Mouse (Mus musculus) lung, embryonic 16.5 days (tissue): ENCODE measurements around the gene Lef1. TPM values are rescaled to one million over a fixed set of nuclear protein-coding genes. Genes with fewer than 3 reads are reported as not detected.

Experiments
- ATAC-seq: fragments of 200-750 bp; cut with Nextera tagmentation; 2 replicates; pipeline ENCODE4 v1.8.0; 2017; ENCODE audit warnings: low read depth, mild to moderate bottlenecking, moderate library complexity
- H3K27ac ChIP-seq: fragments of 300-500 bp; sonication (generic); 2 replicates; pipeline ENCODE4 v1.5.1; 2014; ENCODE audit warnings: mild to moderate bottlenecking, control low read depth, low read length
- H3K27me3 ChIP-seq: fragments of 300-500 bp; sonication (generic); 2 replicates; pipeline ENCODE4 v1.6.1; 2014; ENCODE audit warnings: low read depth, low read length, mixed read lengths; ENCODE audit not compliant: control insufficient read depth, insufficient read depth
- H3K36me3 ChIP-seq: fragments of 300-500 bp; sonication (generic); 2 replicates; pipeline ENCODE4 v1.6.1; 2014; ENCODE audit warnings: low read length; ENCODE audit not compliant: control insufficient read depth, insufficient read depth
- H3K4me1 ChIP-seq: fragments of 300-500 bp; sonication (generic); replicated peaks from 2 replicates; pipeline ENCODE4 v1.6.1; 2014; ENCODE audit warnings: low read length, mixed read lengths; ENCODE audit not compliant: control insufficient read depth, insufficient read depth
- H3K4me2 ChIP-seq: fragments of 300-500 bp; sonication (generic); 2 replicates; pipeline ENCODE4 v1.6.1; 2014; ENCODE audit warnings: low read depth, low read length, control low read depth
- H3K4me3 ChIP-seq: fragments of 300-500 bp; sonication (generic); 2 replicates; pipeline ENCODE4 v1.5.1; 2014; ENCODE audit warnings: mild to moderate bottlenecking, low read length, control low read depth
- H3K9ac ChIP-seq: fragments of 300-500 bp; sonication (generic); 2 replicates; pipeline ENCODE4 v1.6.1; 2014; ENCODE audit warnings: low read length, control low read depth
- H3K9me3 ChIP-seq: fragments of 300-500 bp; sonication (generic); 2 replicates; pipeline ENCODE4 v1.6.1; 2016; ENCODE audit warnings: low read length; ENCODE audit not compliant: control insufficient read depth
- WGBS: fragments of 180-500 bp; shearing (Covaris S2); extraction: QIAGEN DNeasy Blood & Tissue Kit; methylation state at CpG from one replicate; pipeline ENCODE4 v1.1.7; 2014; 5-methylcytosine and 5-hydroxymethylcytosine counted together
- polyA plus RNA-seq: library from polyadenylated mRNA; unstranded; fragments of >200 nt; fragmentation: Nextera tagmentation; extraction: Ambion mirVana; gene quantifications from 2 replicates; pipeline ENCODE4 v1.2.1, GENCODE M21; 2015

The Lef1 gene
- polyA plus RNA-seq, 1 experiment from 2014 or later, result 18.1 TPM

GRCm38 (mm10) chr3:131190239-131190638, 80.0 kb downstream of the Lef1 start:
- no peaks in the 10 kb centered on the region; the same call in 1 of the 2 replicates for H3K4me1 ChIP-seq
- ATAC-seq, result no peak
- H3K9ac ChIP-seq, result no peak overlapping the region
- peaks cover 2% of the 10 kb centered on the region; the same call in 1 of the 2 replicates for H3K36me3 ChIP-seq
- no peaks in the 10 kb centered on the region for H3K27me3 ChIP-seq
- no peaks in the 10 kb centered on the region for H3K9me3 ChIP-seq
- 25% methylated on average over 11 of the region's 11 CpGs for WGBS
- no peak overlapping the region for H3K27ac ChIP-seq
- H3K4me2 ChIP-seq, result 0 out of 2 replicates have a peak overlapping the region, but pooled peaks have one; percentile 10
- H3K4me3 ChIP-seq, result no peak overlapping the region

- Histone ChIP-seq H3K4me3 (no peak overlapping the region), H3K9me3 (no peaks in the 10 kb centered on the region), H3K27ac (no peak overlapping the region), H3K4me1 (no peaks in the 10 kb centered on the region; the same call in 1 of the 2 replicates), H3K36me3 (peaks cover 2% of the 10 kb centered on the region; the same call in 1 of the 2 replicates), H3K9ac (no peak overlapping the region), H3K4me2 (no peak overlapping the region), H3K27me3 (no peaks in the 10 kb centered on the region)
- 77% methylated on average over 19 of the region's 19 CpGs for WGBS
- ATAC-seq, result no peak
These were observed 80.5 kb downstream of the Lef1 start for GRCm38 (mm10) chr3:131190671-131191367.

GRCm38 (mm10) chr3:131191454-131191853, 81.2 kb downstream of the Lef1 start:
- H3K27me3 ChIP-seq, result no peaks in the 10 kb centered on the region
- no peaks in the 10 kb centered on the region for H3K9me3 ChIP-seq
- no peak overlapping the region for H3K27ac ChIP-seq
- 81% methylated on average over 7 of the region's 7 CpGs for WGBS
- no peak overlapping the region for H3K4me2 ChIP-seq
- no peak overlapping the region for H3K4me3 ChIP-seq
- peaks cover 2% of the 10 kb centered on the region; the same call in 1 of the 2 replicates for H3K36me3 ChIP-seq
- no peaks in the 10 kb centered on the region; the same call in 1 of the 2 replicates for H3K4me1 ChIP-seq
- 0 out of 2 replicates have a peak, but pooled peaks have one; percentile 8 for ATAC-seq
- H3K9ac ChIP-seq, result no peak overlapping the region

- no peak overlapping the region for H3K4me3 ChIP-seq
- no peak overlapping the region for H3K4me2 ChIP-seq
- H3K9ac ChIP-seq, result no peak overlapping the region
- no peaks in the 10 kb centered on the region for H3K9me3 ChIP-seq
- no peak for ATAC-seq
- 69% methylated on average over 10 of the region's 10 CpGs for WGBS
- no peaks in the 10 kb centered on the region for H3K27me3 ChIP-seq
- no peaks in the 10 kb centered on the region; the same call in 1 of the 2 replicates for H3K4me1 ChIP-seq
- no peak overlapping the region for H3K27ac ChIP-seq
- peaks cover 2% of the 10 kb centered on the region; the same call in 1 of the 2 replicates for H3K36me3 ChIP-seq
These were observed 85.8 kb downstream of the Lef1 start for GRCm38 (mm10) chr3:131196050-131196449.

- Histone ChIP-seq H3K9ac (no peak overlapping the region), H3K27me3 (no peaks in the 10 kb centered on the region), H3K9me3 (no peaks in the 10 kb centered on the region), H3K27ac (no peak overlapping the region), H3K4me1 (no peaks in the 10 kb centered on the region; the same call in 1 of the 2 replicates), H3K36me3 (peaks cover 2% of the 10 kb centered on the region; the same call in 1 of the 2 replicates), H3K4me3 (no peak overlapping the region), H3K4me2 (no peak overlapping the region)
- no peak for ATAC-seq
- WGBS, result 71% methylated on average over 8 of the region's 8 CpGs
These were observed 86.3 kb downstream of the Lef1 start for GRCm38 (mm10) chr3:131196507-131197019.

- H3K4me1 ChIP-seq, result no peaks in the 10 kb centered on the region; the same call in 1 of the 2 replicates
- no peaks in the 10 kb centered on the region for H3K9me3 ChIP-seq
- 74% methylated on average over 3 of the region's 3 CpGs for WGBS
- peaks cover 2% of the 10 kb centered on the region; the same call in 1 of the 2 replicates for H3K36me3 ChIP-seq
- H3K9ac ChIP-seq, result no peak overlapping the region
- H3K4me2 ChIP-seq, result no peak overlapping the region
- no peak overlapping the region for H3K27ac ChIP-seq
- no peaks in the 10 kb centered on the region for H3K27me3 ChIP-seq
- no peak for ATAC-seq
- no peak overlapping the region for H3K4me3 ChIP-seq
These were observed 88.7 kb downstream of the Lef1 start for GRCm38 (mm10) chr3:131198991-131199390.

GRCm38 (mm10) chr3:131199590-131200288, 89.5 kb downstream of the Lef1 start:
- 66% methylated on average over 20 of the region's 20 CpGs for WGBS
- H3K9ac ChIP-seq, result no peak overlapping the region
- H3K4me3 ChIP-seq, result no peak overlapping the region
- no peak for ATAC-seq
- no peaks in the 10 kb centered on the region for H3K27me3 ChIP-seq
- 0 out of 2 replicates have a peak, but pooled peaks cover 1% of the 10 kb centered on the region for H3K36me3 ChIP-seq
- no peak overlapping the region for H3K27ac ChIP-seq
- H3K4me1 ChIP-seq, result no peaks in the 10 kb centered on the region; the same call in 1 of the 2 replicates
- H3K9me3 ChIP-seq, result no peaks in the 10 kb centered on the region
- H3K4me2 ChIP-seq, result no peak overlapping the region

- Histone ChIP-seq H3K27ac (no peak overlapping the region), H3K27me3 (no peaks in the 10 kb centered on the region), H3K4me2 (no peak overlapping the region), H3K36me3 (0 out of 2 replicates have a peak, but pooled peaks cover 3% of the 10 kb centered on the region), H3K9me3 (no peaks in the 10 kb centered on the region), H3K4me3 (no peak overlapping the region), H3K4me1 (no peaks in the 10 kb centered on the region), H3K9ac (no peak overlapping the region)
- ATAC-seq, result peak; percentile 38; the same call in 1 of the 2 replicates
- 61% methylated on average over 7 of the region's 7 CpGs for WGBS
These were observed 92.0 kb downstream of the Lef1 start for GRCm38 (mm10) chr3:131202311-131202710.

- Histone ChIP-seq H3K9ac (no peak overlapping the region), H3K4me1 (no peaks in the 10 kb centered on the region), H3K4me2 (no peak overlapping the region), H3K27ac (no peak overlapping the region), H3K36me3 (0 out of 2 replicates have a peak, but pooled peaks cover 3% of the 10 kb centered on the region), H3K4me3 (no peak overlapping the region), H3K27me3 (no peaks in the 10 kb centered on the region), H3K9me3 (no peaks in the 10 kb centered on the region)
- ATAC-seq, result no peak; the same call in 1 of the 2 replicates
- WGBS, result 77% methylated on average over 5 of the region's 5 CpGs
These were observed 97.6 kb downstream of the Lef1 start for GRCm38 (mm10) chr3:131207846-131208245.
